Mouse (Mus musculus) neural tube, embryonic 15.5 days (tissue): ENCODE results near the gene Syt9. TPM values are rescaled to one million over a fixed set of nuclear protein-coding genes. Genes with fewer than 3 reads are reported as not detected.

Experiments used
- ATAC-seq: fragments of 200-750 bp; cut with Nextera tagmentation; 2 replicates; pipeline ENCODE4 v1.8.0; 2017; ENCODE audit warnings: mild to moderate bottlenecking, moderate TSS enrichment, moderate library complexity; ENCODE audit not compliant: low FRiP score
- H3K27ac ChIP-seq: fragments of 300-500 bp; sonication (generic); replicated peaks from 2 replicates; pipeline ENCODE4 v1.5.1; 2015; ENCODE audit warnings: mild to moderate bottlenecking, inconsistent platforms
- H3K27me3 ChIP-seq: fragments of 300-500 bp; sonication (generic); replicated peaks from 2 replicates; pipeline ENCODE4 v1.6.1; 2015; ENCODE audit warnings: inconsistent platforms
- H3K36me3 ChIP-seq: fragments of 300-500 bp; sonication (generic); 2 replicates; pipeline ENCODE4 v1.6.1; 2015; ENCODE audit warnings: inconsistent platforms
- H3K4me1 ChIP-seq: fragments of 300-500 bp; sonication (generic); 2 replicates; pipeline ENCODE4 v1.6.1; 2015; ENCODE audit warnings: inconsistent platforms
- H3K4me2 ChIP-seq: fragments of 300-500 bp; sonication (generic); 2 replicates; pipeline ENCODE4 v1.6.1; 2015; ENCODE audit warnings: inconsistent platforms, mild to moderate bottlenecking, moderate library complexity
- H3K4me3 ChIP-seq: fragments of 300-500 bp; sonication (generic); replicated peaks from 2 replicates; pipeline ENCODE4 v1.5.1; 2015; ENCODE audit warnings: mild to moderate bottlenecking, inconsistent platforms
- H3K9ac ChIP-seq: fragments of 300-500 bp; sonication (generic); replicated peaks from 2 replicates; pipeline ENCODE4 v1.6.1; 2015; ENCODE audit warnings: mild to moderate bottlenecking, inconsistent platforms
- H3K9me3 ChIP-seq: fragments of 300-500 bp; sonication (generic); replicated peaks from 2 replicates; pipeline ENCODE4 v1.6.1; 2016; ENCODE audit warnings: inconsistent platforms
- WGBS: fragments of 180-500 bp; shearing (Covaris S2); methylation state at CpG from one replicate; pipeline ENCODE4 v1.1.7; 2015; ENCODE audit warnings: mixed read lengths; 5-methylcytosine and 5-hydroxymethylcytosine counted together
- polyA plus RNA-seq: library from polyadenylated mRNA; unstranded; fragments of >200 nt; fragmentation: Nextera tagmentation; extraction: Ambion mirVana; gene quantifications from 2 replicates; pipeline ENCODE4 v1.2.1, GENCODE M21; 2015

Gene Syt9
- polyA plus RNA-seq = 10.9 and 11.8 TPM in 2 replicates

GRCm38 (mm10) chr7:107370232-107371125, at the start of gene Syt9:
TSS of gene Syt9 (plus strand) at chr7:107370728.
- ATAC-seq = peak; percentile 91
- Histone ChIP-seq H3K27ac (peak within 1 kb of the TSS; percentile 49), H3K9me3 (no peaks in the 10 kb centered on the region), H3K4me3 (peak within 1 kb of the TSS; percentile 64), H3K36me3 (no peaks in the 10 kb centered on the region), H3K4me1 (peaks cover 21% of the 10 kb centered on the region), H3K9ac (peak within 1 kb of the TSS; percentile 65), H3K27me3 (peaks cover 35% of the 10 kb centered on the region), H3K4me2 (peak within 1 kb of the TSS; percentile 88)
- WGBS = under 1% methylated on average over 74 of the region's 102 CpGs

- ATAC-seq = no peak
- peaks cover 10% of the 10 kb centered on the region for H3K4me1 ChIP-seq
- no peak overlapping the region for H3K27ac ChIP-seq
- no peak overlapping the region for H3K4me3 ChIP-seq
- no peaks in the 10 kb centered on the region for H3K27me3 ChIP-seq
- no peak overlapping the region for H3K9ac ChIP-seq
- 89% methylated on average over 5 of the region's 5 CpGs for WGBS
- no peaks in the 10 kb centered on the region for H3K36me3 ChIP-seq
- no peak overlapping the region for H3K4me2 ChIP-seq
- H3K9me3 ChIP-seq = no peaks in the 10 kb centered on the region
Observed at GRCm38 (mm10) chr7:107339013-107339412, 31.5 kb upstream of the Syt9 start.

GRCm38 (mm10) chr7:107339560-107340057, 30.9 kb upstream of the Syt9 start:
- Histone ChIP-seq H3K9ac (no peak overlapping the region), H3K4me3 (no peak overlapping the region), H3K27me3 (no peaks in the 10 kb centered on the region), H3K4me1 (peaks cover 10% of the 10 kb centered on the region), H3K4me2 (no peak overlapping the region), H3K36me3 (no peaks in the 10 kb centered on the region), H3K27ac (no peak overlapping the region), H3K9me3 (no peaks in the 10 kb centered on the region)
- 52% methylated on average over 3 of the region's 3 CpGs for WGBS
- no peak for ATAC-seq

GRCm38 (mm10) chr7:107340221-107340620, 30.3 kb upstream of the Syt9 start:
- H3K27ac ChIP-seq = no peak overlapping the region
- no peak for ATAC-seq
- 75% methylated on average over 1 of the region's 1 CpGs for WGBS
- no peak overlapping the region for H3K9ac ChIP-seq
- no peak overlapping the region for H3K4me2 ChIP-seq
- no peaks in the 10 kb centered on the region for H3K36me3 ChIP-seq
- H3K4me1 ChIP-seq = peaks cover 10% of the 10 kb centered on the region
- H3K27me3 ChIP-seq = no peaks in the 10 kb centered on the region
- no peak overlapping the region for H3K4me3 ChIP-seq
- H3K9me3 ChIP-seq = no peaks in the 10 kb centered on the region

GRCm38 (mm10) chr7:107341519-107342190, 28.9 kb upstream of the Syt9 start:
- peaks cover 10% of the 10 kb centered on the region for H3K4me1 ChIP-seq
- H3K9me3 ChIP-seq = no peaks in the 10 kb centered on the region
- 26% methylated on average over 8 of the region's 8 CpGs for WGBS
- no peak overlapping the region for H3K27ac ChIP-seq
- no peak overlapping the region for H3K9ac ChIP-seq
- peak; percentile 53; the same call in 1 of the 2 replicates for ATAC-seq
- no peaks in the 10 kb centered on the region for H3K27me3 ChIP-seq
- H3K36me3 ChIP-seq = no peaks in the 10 kb centered on the region
- no peak overlapping the region for H3K4me2 ChIP-seq
- no peak overlapping the region for H3K4me3 ChIP-seq

GRCm38 (mm10) chr7:107349201-107349600, 21.3 kb upstream of the Syt9 start:
- whole genome bisulfite sequencing = 63% methylated on average over 1 of the region's 1 CpGs
- no peak overlapping the region for H3K4me2 ChIP-seq
- no peak overlapping the region for H3K27ac ChIP-seq
- H3K4me1 ChIP-seq = no peaks in the 10 kb centered on the region
- no peak for ATAC-seq
- H3K9ac ChIP-seq = no peak overlapping the region
- no peaks in the 10 kb centered on the region for H3K36me3 ChIP-seq
- no peaks in the 10 kb centered on the region for H3K27me3 ChIP-seq
- H3K4me3 ChIP-seq = no peak overlapping the region
- H3K9me3 ChIP-seq = no peaks in the 10 kb centered on the region

- no peaks in the 10 kb centered on the region for H3K9me3 ChIP-seq
- H3K36me3 ChIP-seq = no peaks in the 10 kb centered on the region
- H3K4me1 ChIP-seq = no peaks in the 10 kb centered on the region
- no peak for ATAC-seq
- no peak overlapping the region for H3K4me3 ChIP-seq
- H3K27me3 ChIP-seq = no peaks in the 10 kb centered on the region
- 89% methylated on average over 3 of the region's 3 CpGs for WGBS
- H3K9ac ChIP-seq = no peak overlapping the region
- H3K27ac ChIP-seq = no peak overlapping the region
- H3K4me2 ChIP-seq = no peak overlapping the region
Observed at GRCm38 (mm10) chr7:107362153-107362552, 8.4 kb upstream of the Syt9 start.

GRCm38 (mm10) chr7:107362634-107363033, 7.9 kb upstream of the Syt9 start:
- H3K9ac ChIP-seq = no peak overlapping the region
- no peaks in the 10 kb centered on the region for H3K36me3 ChIP-seq
- H3K9me3 ChIP-seq = no peaks in the 10 kb centered on the region
- no peaks in the 10 kb centered on the region for H3K27me3 ChIP-seq
- no peak overlapping the region for H3K4me2 ChIP-seq
- WGBS = 89% methylated on average over 3 of the region's 3 CpGs
- no peak for ATAC-seq
- H3K4me1 ChIP-seq = no peaks in the 10 kb centered on the region
- H3K4me3 ChIP-seq = no peak overlapping the region
- no peak overlapping the region for H3K27ac ChIP-seq

- Histone ChIP-seq H3K4me3 (peak overlapping the region; percentile 64), H3K9me3 (no peaks in the 10 kb centered on the region), H3K9ac (peak overlapping the region; percentile 65), H3K4me2 (peak overlapping the region; percentile 88), H3K27me3 (peaks cover 35% of the 10 kb centered on the region), H3K27ac (peak overlapping the region; percentile 49), H3K4me1 (peaks cover 21% of the 10 kb centered on the region), H3K36me3 (no peaks in the 10 kb centered on the region)
- ATAC-seq = no peak
- 2% methylated on average over 45 of the region's 45 CpGs for WGBS
Observed at GRCm38 (mm10) chr7:107371126-107371920, 795 bp downstream of the Syt9 start.

GRCm38 (mm10) chr7:107380562-107380961, 10.0 kb downstream of the Syt9 start:
- Histone ChIP-seq H3K27ac (no peak overlapping the region), H3K9ac (no peak overlapping the region), H3K27me3 (no peaks in the 10 kb centered on the region), H3K36me3 (no peaks in the 10 kb centered on the region), H3K4me3 (no peak overlapping the region), H3K9me3 (no peaks in the 10 kb centered on the region), H3K4me1 (no peaks in the 10 kb centered on the region), H3K4me2 (no peak overlapping the region)
- 71% methylated on average over 5 of the region's 5 CpGs for WGBS
- ATAC-seq = peak; percentile 61

- Histone ChIP-seq H3K9me3 (no peaks in the 10 kb centered on the region), H3K4me3 (no peak overlapping the region), H3K4me1 (0 out of 2 replicates have a peak, but pooled peaks cover 3% of the 10 kb centered on the region), H3K27me3 (no peaks in the 10 kb centered on the region), H3K27ac (no peak overlapping the region), H3K9ac (no peak overlapping the region), H3K4me2 (no peak overlapping the region), H3K36me3 (no peaks in the 10 kb centered on the region)
- ATAC-seq = no peak
Observed at GRCm38 (mm10) chr7:107389604-107390003, 19.1 kb downstream of the Syt9 start.
